Mouse (Mus musculus) kidney, embryonic 14.5 days (tissue): Measurements from ENCODE around the gene Gstp2. TPM values are rescaled to one million over a fixed set of nuclear protein-coding genes. Genes with fewer than 3 reads are reported as not detected.
"Not testable (repeated sequence)": the region's sequence is repeated elsewhere in the genome, so short reads cannot be mapped to it uniquely, and the experiment has no call there.

ENCODE experiments used
- ATAC-seq: fragments of 200-750 bp; cut with Nextera tagmentation; 2 replicates; pipeline ENCODE4 v1.8.0; 2017; ENCODE audit warnings: moderate number of reproducible peaks, mild to moderate bottlenecking, moderate TSS enrichment, moderate library complexity; ENCODE audit not compliant: low FRiP score, low TSS enrichment
- H3K27ac ChIP-seq: fragments of 300-500 bp; sonication (generic); 2 replicates; pipeline ENCODE4 v1.5.1; 2014; ENCODE audit warnings: low read depth, mild to moderate bottlenecking, low read length, moderate library complexity, mixed read lengths
- H3K27me3 ChIP-seq: fragments of 300-500 bp; sonication (generic); 2 replicates; pipeline ENCODE4 v1.6.1; 2014; ENCODE audit warnings: mild to moderate bottlenecking, low read length; ENCODE audit not compliant: control insufficient read depth, insufficient read depth
- H3K36me3 ChIP-seq: fragments of 300-500 bp; sonication (generic); 2 replicates; pipeline ENCODE4 v1.6.1; 2014; ENCODE audit warnings: low read length, mixed read lengths; ENCODE audit not compliant: control insufficient read depth, insufficient read depth
- H3K4me1 ChIP-seq: fragments of 300-500 bp; sonication (generic); 2 replicates; pipeline ENCODE4 v1.6.1; 2014; ENCODE audit warnings: low read length, mixed read lengths; ENCODE audit not compliant: control insufficient read depth, insufficient read depth
- H3K4me2 ChIP-seq: fragments of 300-500 bp; sonication (generic); replicated peaks from 2 replicates; pipeline ENCODE4 v1.6.1; 2014; ENCODE audit warnings: low read depth, mild to moderate bottlenecking, low read length
- H3K4me3 ChIP-seq: fragments of 300-500 bp; sonication (generic); 2 replicates; pipeline ENCODE4 v1.5.1; 2014; ENCODE audit warnings: mild to moderate bottlenecking, low read length
- H3K9ac ChIP-seq: fragments of 300-500 bp; sonication (generic); 2 replicates; pipeline ENCODE4 v1.6.1; 2014; ENCODE audit warnings: low read depth, mild to moderate bottlenecking, low read length, moderate library complexity
- H3K9me3 ChIP-seq: fragments of 300-500 bp; sonication (generic); 2 replicates; pipeline ENCODE4 v1.6.1; 2016; ENCODE audit warnings: low read length; ENCODE audit not compliant: control insufficient read depth
- WGBS: fragments of 180-500 bp; shearing (Covaris S2); extraction: QIAGEN DNeasy Blood & Tissue Kit; methylation state at CpG from one replicate; pipeline ENCODE4 v1.1.7; 2014; 5-methylcytosine and 5-hydroxymethylcytosine counted together
- polyA plus RNA-seq: library from polyadenylated mRNA; unstranded; fragments of >200 nt; fragmentation: Nextera tagmentation; extraction: Ambion mirVana; gene quantifications from 2 replicates; pipeline ENCODE4 v1.2.1, GENCODE M21; 2014

Gene Gstp2
- polyA plus RNA-seq, 1 experiment from 2014 or later, result 1.4 TPM

GRCm38 (mm10) chr19:4064501-4064900, 18.7 kb upstream of the Gstp2 start:
- H3K4me2 ChIP-seq, H3K27me3 ChIP-seq, H3K36me3 ChIP-seq, ATAC-seq, H3K4me3 ChIP-seq, H3K4me1 ChIP-seq, H3K9me3 ChIP-seq, H3K27ac ChIP-seq, H3K9ac ChIP-seq: not testable (repeated sequence)
- 29% methylated on average over 1 of the region's 11 CpGs for WGBS

DNA sequence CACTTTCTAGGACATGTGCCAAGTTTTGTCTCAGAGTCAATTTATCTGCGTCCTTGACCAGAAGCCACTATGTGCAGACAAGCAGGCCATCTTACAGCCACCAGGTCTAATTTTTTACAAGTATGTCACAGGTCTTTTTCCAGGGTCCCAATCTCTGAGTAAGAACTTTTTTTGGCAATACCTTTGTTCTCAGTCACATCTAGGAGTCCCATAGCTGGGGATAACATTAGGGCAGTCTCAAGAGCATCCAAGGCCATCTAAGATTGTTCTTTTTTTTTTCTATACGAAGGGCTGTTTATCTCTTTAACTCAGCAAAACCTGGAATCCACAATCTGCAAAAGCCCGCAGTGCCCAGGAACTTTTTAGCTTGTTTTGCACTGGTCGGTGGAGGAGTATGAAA, 17.5 kb upstream of the Gstp2 start:
- not testable (repeated sequence) for H3K9ac ChIP-seq, H3K4me2 ChIP-seq, H3K4me3 ChIP-seq, H3K36me3 ChIP-seq, H3K4me1 ChIP-seq, H3K27me3 ChIP-seq, H3K27ac ChIP-seq, ATAC-seq, H3K9me3 ChIP-seq
- 71% methylated on average over 2 of the region's 4 CpGs for WGBS

GRCm38 (mm10) chr19:4060899-4061465, 15.2 kb upstream of the Gstp2 start:
- WGBS, result 96% methylated on average over 6 of the region's 6 CpGs
- no peak overlapping the region for H3K4me3 ChIP-seq

DNA sequence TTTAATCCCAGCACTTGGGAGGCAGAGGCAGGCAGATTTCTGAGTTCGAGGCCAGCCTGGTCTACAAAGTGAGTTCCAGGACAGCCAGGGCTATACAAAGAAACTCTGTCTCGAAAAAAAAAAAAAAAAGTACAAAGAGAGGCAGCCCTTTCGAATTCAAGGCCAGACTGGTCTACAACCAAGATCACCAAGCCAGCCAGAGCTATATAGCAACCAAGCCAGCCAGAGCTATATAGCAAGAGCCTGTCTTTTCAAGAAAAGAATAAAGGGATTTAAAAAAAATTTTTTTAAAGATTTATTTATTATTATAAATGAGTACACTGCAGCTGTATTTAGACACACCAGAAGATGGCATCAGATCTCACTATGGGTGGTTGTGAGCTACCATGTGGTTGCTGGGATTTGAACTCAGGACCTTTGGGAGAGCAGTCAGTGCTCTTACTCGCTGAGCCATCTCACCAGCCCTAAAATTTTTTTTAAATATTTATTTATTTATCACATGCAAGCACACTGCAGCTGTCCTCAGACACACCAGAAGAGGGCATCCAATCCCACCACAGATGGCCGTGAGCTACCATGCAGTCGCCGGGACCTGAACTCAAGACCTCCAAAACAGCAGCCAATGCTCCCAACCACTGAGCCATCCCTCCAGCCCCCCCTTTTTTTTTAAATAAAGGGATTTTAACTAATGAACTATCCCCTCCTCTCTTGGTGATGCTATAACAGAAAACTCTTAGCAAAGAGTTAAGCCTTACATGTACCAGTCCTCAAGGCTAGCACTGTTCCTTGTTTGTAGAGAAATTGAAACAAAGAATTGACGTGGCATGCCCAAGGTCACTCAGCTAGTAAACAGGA, 14.4 kb upstream of the Gstp2 start:
- H3K4me3 ChIP-seq, H3K27me3 ChIP-seq, H3K9me3 ChIP-seq, H3K4me2 ChIP-seq, ATAC-seq, H3K27ac ChIP-seq, H3K9ac ChIP-seq, H3K36me3 ChIP-seq, H3K4me1 ChIP-seq: not testable (repeated sequence)
- 92% methylated on average over 8 of the region's 8 CpGs for WGBS

More at GRCm38 (mm10) chr19:4060899-4061465, 15.2 kb upstream of the Gstp2 start:
- Histone ChIP-seq H3K27me3 (no peaks in the 10 kb centered on the region), H3K4me1 (no peaks in the 10 kb centered on the region), H3K9me3 (no peaks in the 10 kb centered on the region), H3K36me3 (no peaks in the 10 kb centered on the region), H3K4me2 (no peak overlapping the region), H3K9ac (no peak overlapping the region), H3K27ac (no peak overlapping the region)
- ATAC-seq, result no peak

DNA sequence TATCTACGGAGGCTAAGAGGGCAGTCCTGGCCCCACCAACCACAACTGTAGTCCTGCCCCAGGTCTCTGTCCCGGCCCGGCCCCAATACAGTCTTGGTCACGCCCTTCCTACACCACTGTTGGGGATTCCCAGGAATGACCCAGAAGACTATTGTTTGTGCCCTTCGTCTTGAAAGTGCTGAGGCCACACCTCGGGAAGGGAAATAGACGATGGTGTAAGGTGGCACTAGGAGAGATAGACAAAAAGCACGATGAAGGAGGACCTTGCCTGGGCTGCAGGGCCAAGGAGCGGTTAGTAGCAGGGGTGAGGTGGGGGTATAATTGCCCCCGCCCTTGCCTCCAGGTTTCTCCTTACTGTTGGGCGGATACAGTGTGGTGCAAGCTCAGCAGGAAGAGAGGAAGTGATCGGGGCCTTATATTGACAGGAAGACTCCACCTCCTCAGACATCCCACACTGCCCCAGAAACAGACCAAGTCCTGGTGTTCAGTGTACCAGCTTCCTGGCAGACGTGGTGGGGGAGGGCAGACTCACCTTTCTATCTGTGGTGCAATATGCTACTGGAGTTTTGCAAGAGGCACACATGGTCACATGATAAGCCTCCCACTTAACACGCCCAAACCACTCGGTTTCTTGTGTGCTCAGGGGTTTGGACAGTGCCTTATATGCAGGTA, 13.4 kb upstream of the Gstp2 start, which contains the start of gene Gstp3:
Gene Gstp3, minus strand, starts transcription at position 501 of the 672 bp plus-strand sequence.
- no peak within 1 kb of the TSS for H3K4me2 ChIP-seq
- H3K9me3 ChIP-seq, result no peaks in the 10 kb centered on the region
- no peaks in the 10 kb centered on the region for H3K27me3 ChIP-seq
- no peak within 1 kb of the TSS for H3K27ac ChIP-seq
- H3K36me3 ChIP-seq, result no peaks in the 10 kb centered on the region
- H3K4me1 ChIP-seq, result no peaks in the 10 kb centered on the region
- ATAC-seq, result no peak
- H3K4me3 ChIP-seq, result no peak within 1 kb of the TSS
- 78% methylated on average over 15 of the region's 15 CpGs for WGBS
- no peak within 1 kb of the TSS for H3K9ac ChIP-seq

DNA sequence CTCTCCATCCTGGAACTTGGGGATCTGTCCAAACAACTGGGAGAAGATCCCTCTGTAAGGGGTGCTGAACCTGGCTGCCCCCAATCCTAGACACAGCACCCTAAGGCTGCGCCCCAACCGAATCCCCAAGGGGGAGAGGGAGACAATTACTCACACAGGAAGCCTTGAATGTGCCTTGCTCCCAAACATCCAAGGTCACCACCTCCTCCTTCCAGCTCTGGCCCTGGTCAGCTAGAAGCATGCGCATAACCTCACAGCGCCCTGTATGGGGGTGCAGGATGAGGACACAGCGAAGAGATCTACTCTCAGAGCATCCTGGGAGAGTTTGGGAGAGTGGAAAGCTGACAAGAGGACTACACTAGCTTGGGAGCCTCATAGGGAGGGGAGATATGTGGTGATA, 12.8 kb upstream of the Gstp2 start:
- H3K9me3 ChIP-seq, result no peaks in the 10 kb centered on the region
- H3K4me2 ChIP-seq, result no peak overlapping the region
- 95% methylated on average over 5 of the region's 5 CpGs for WGBS
- H3K4me1 ChIP-seq, result no peaks in the 10 kb centered on the region
- H3K36me3 ChIP-seq, result no peaks in the 10 kb centered on the region
- H3K27me3 ChIP-seq, result no peaks in the 10 kb centered on the region
- no peak for ATAC-seq
- H3K27ac ChIP-seq, result no peak overlapping the region
- no peak overlapping the region for H3K4me3 ChIP-seq
- H3K9ac ChIP-seq, result no peak overlapping the region

DNA sequence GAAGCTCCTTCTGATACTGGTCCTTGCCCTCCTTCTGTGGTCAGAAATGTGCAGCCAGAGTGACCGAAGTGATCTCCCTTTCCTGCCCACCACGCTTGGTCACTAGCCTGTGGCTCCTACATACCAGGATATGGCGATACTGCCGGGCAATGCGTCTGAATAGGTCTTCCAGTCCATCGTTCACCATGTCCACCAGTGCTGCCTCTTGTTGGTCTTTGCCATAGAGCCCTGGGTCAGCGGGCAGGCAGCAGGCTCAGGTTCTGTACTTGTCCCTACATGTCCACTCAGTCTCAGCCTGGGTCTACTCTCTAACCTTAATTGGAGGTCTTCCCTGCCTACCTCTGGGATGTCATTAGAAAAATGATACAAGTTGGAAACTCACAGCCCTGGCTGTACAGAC, 12.1 kb upstream of the Gstp2 start:
- no peak overlapping the region for H3K4me2 ChIP-seq
- H3K36me3 ChIP-seq, result no peaks in the 10 kb centered on the region
- H3K9ac ChIP-seq, result no peak overlapping the region
- H3K9me3 ChIP-seq, result no peaks in the 10 kb centered on the region
- no peak for ATAC-seq
- H3K4me1 ChIP-seq, result no peaks in the 10 kb centered on the region
- H3K27me3 ChIP-seq, result no peaks in the 10 kb centered on the region
- H3K4me3 ChIP-seq, result no peak overlapping the region
- 96% methylated on average over 7 of the region's 7 CpGs for WGBS
- H3K27ac ChIP-seq, result no peak overlapping the region

GRCm38 (mm10) chr19:4057389-4057788, 11.6 kb upstream of the Gstp2 start:
- Histone ChIP-seq H3K4me3 (no peak overlapping the region), H3K9ac (no peak overlapping the region), H3K4me2 (no peak overlapping the region), H3K27ac (no peak overlapping the region), H3K36me3 (no peaks in the 10 kb centered on the region), H3K9me3 (no peaks in the 10 kb centered on the region), H3K27me3 (no peaks in the 10 kb centered on the region), H3K4me1 (no peaks in the 10 kb centered on the region)
- WGBS, result 78% methylated on average over 13 of the region's 13 CpGs
- no peak for ATAC-seq

DNA sequence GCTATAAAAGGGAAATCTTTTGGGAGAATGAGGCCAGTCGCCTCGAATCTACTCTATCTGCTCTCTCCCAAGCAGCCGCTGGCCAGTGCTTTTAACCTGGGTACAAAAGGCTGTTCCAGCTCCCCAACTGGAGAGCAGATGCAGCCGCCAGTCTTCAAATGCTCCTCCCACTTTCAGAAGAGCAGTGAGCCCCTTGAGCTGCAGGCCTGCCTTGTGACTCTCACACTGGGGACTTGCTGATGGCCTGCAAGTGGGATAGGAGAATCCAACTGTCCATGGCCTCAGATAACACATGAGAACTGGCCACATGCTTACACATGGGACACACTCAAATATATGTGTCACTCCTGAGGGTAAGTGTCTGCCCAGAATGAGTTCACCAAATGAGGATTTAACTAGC, 10.9 kb upstream of the Gstp2 start:
- Histone ChIP-seq H3K9ac (no peak overlapping the region; the same call in 1 of the 2 replicates), H3K4me3 (no peak overlapping the region), H3K9me3 (no peaks in the 10 kb centered on the region)

More for the DNA sequence above, 10.9 kb upstream of the Gstp2 start:
- no peaks in the 10 kb centered on the region for H3K27me3 ChIP-seq
- H3K27ac ChIP-seq, result no peak overlapping the region
- H3K4me1 ChIP-seq, result no peaks in the 10 kb centered on the region
- no peak overlapping the region for H3K4me2 ChIP-seq
- WGBS, result 51% methylated on average over 4 of the region's 4 CpGs
- no peak for ATAC-seq
- H3K36me3 ChIP-seq, result no peaks in the 10 kb centered on the region
